Mouse (Mus musculus): ENCODE results near the gene Mxi1. TPM values are rescaled to one million over a fixed set of nuclear protein-coding genes. Genes with fewer than 3 reads are reported as not detected.
"Not testable (repeated sequence)": the region's sequence is repeated elsewhere in the genome, so short reads cannot be mapped to it uniquely, and the experiment has no call there.

The Mxi1 gene
- total RNA-seq, 1 experiment = 20.1 TPM

GRCm38 (mm10) chr19:53394552-53394951, 84.2 kb downstream of the Mxi1 start:
- no peak for DNase-seq (ENCODE audit: low read depth, low spot score)

GRCm38 (mm10) chr19:53394956-53395355, 84.6 kb downstream of the Mxi1 start:
- not testable (repeated sequence) for H3K36me3 ChIP-seq (ENCODE audit: control insufficient read depth, insufficient read depth, low read length, poor library complexity, severe bottlenecking); H3K9ac ChIP-seq (ENCODE audit: insufficient read depth, low read depth, low read length, poor library complexity, severe bottlenecking); DNase-seq (ENCODE audit: low read depth, low spot score); H3K9me3 ChIP-seq (ENCODE audit: control insufficient read depth, insufficient read depth, low read depth, low read length); H3K27ac ChIP-seq (ENCODE audit: insufficient read depth, low read depth, low read length, poor library complexity, severe bottlenecking); H3K4me3 ChIP-seq (ENCODE audit: insufficient read depth in 1 of 2, low read depth in 1 of 2, low read length in 2 of 2, poor library complexity in 1 of 2, severe bottlenecking in 1 of 2)
- in situ Hi-C loops (cut with MboI; ENCODE audit: low sequenced_read_pairs in 2 of 2, unreplicated experiment in 2 of 2) = loop anchor here in 1 of 2 experiments (10.0 kb wide), 1 partner anchor 180 kb away; no protein-coding TSS in a partner anchor
- peaks cover 6 to 15% of the 10 kb centered on the region in 2 experiments for H3K4me1 ChIP-seq (ENCODE audit: control insufficient read depth in 2 of 2, insufficient read depth in 2 of 2, low read length in 2 of 2, poor library complexity in 1 of 2)

More at GRCm38 (mm10) chr19:53394552-53394951, 84.2 kb downstream of the Mxi1 start:
- no peaks in the 10 kb centered on the region for H3K36me3 ChIP-seq (ENCODE audit: control insufficient read depth, insufficient read depth, low read length, poor library complexity, severe bottlenecking)
- no peak overlapping the region; the same call in 1 of the 2 replicates for H3K27ac ChIP-seq (ENCODE audit: insufficient read depth, low read depth, low read length, poor library complexity, severe bottlenecking)
- H3K9me3 ChIP-seq (ENCODE audit: control insufficient read depth, insufficient read depth, low read depth, low read length) = no peaks in the 10 kb centered on the region
- peaks cover 6 to 15% of the 10 kb centered on the region in 2 experiments for H3K4me1 ChIP-seq (ENCODE audit: control insufficient read depth in 2 of 2, insufficient read depth in 2 of 2, low read length in 2 of 2, poor library complexity in 1 of 2)
- TF ChIP-seq ZC3H11A (IDR thresholded peaks at IDR 0.05; ENCODE audit: borderline replicate concordance, low read depth, low read length) (peak; percentile 56; the same call in 1 of the 2 replicates), HCFC1 (IDR thresholded peaks at IDR 0.05; ENCODE audit: borderline replicate concordance, insufficient read depth, low read length) (no peak), ZNF384 (IDR thresholded peaks at IDR 0.05; ENCODE audit: low read depth, low read length) (peak; percentile 99), MAFK (IDR thresholded peaks at IDR 0.05; ENCODE audit: insufficient read depth, low read depth, low read length) (0 out of 2 replicates have a peak, but pooled peaks have one; percentile 26), CHD2 (IDR thresholded peaks at IDR 0.05; ENCODE audit: low read depth, low read length) (no peak)
- no peak overlapping the region for H3K9ac ChIP-seq (ENCODE audit: insufficient read depth, low read depth, low read length, poor library complexity, severe bottlenecking)
- in situ Hi-C loops (cut with MboI; ENCODE audit: low sequenced_read_pairs in 2 of 2, unreplicated experiment in 2 of 2) = loop anchor here in 1 of 2 experiments (10.0 kb wide), 1 partner anchor 180 kb away; no protein-coding TSS in a partner anchor
- H3K4me3 ChIP-seq (ENCODE audit: insufficient read depth in 1 of 2, low read depth in 1 of 2, low read length in 2 of 2, poor library complexity in 1 of 2, severe bottlenecking in 1 of 2) = no peak overlapping the region

DNA sequence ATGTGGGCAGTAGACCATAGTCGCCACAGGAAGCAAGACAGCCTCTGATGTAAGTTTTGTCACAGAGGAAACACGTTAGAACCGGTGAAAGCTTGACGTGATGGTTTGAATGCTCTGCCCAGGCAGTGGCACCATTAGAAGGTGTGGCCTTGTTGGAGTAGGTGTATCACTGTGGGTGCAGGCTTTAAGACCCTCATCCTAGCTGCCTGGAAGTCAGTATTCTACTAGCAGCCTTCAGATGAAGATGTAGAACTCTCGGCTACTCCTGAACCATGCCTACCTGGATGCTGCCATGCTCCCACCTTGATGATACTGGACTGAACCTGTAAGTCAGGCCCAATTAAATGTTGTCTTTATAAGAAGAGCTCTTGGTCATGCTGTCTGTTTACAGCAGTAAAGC, 85.5 kb downstream of the Mxi1 start:
- not testable (repeated sequence) for DNase-seq (ENCODE audit: low read depth, low spot score); H3K9ac ChIP-seq (ENCODE audit: insufficient read depth, low read depth, low read length, poor library complexity, severe bottlenecking); H3K9me3 ChIP-seq (ENCODE audit: control insufficient read depth, insufficient read depth, low read depth, low read length); H3K4me3 ChIP-seq (ENCODE audit: insufficient read depth in 1 of 2, low read depth in 1 of 2, low read length in 2 of 2, poor library complexity in 1 of 2, severe bottlenecking in 1 of 2); H3K27ac ChIP-seq (ENCODE audit: insufficient read depth, low read depth, low read length, poor library complexity, severe bottlenecking); H3K36me3 ChIP-seq (ENCODE audit: control insufficient read depth, insufficient read depth, low read length, poor library complexity, severe bottlenecking)
- peaks cover 6 to 15% of the 10 kb centered on the region in 2 experiments for H3K4me1 ChIP-seq (ENCODE audit: control insufficient read depth in 2 of 2, insufficient read depth in 2 of 2, low read length in 2 of 2, poor library complexity in 1 of 2)
- in situ Hi-C loops (cut with MboI; ENCODE audit: low sequenced_read_pairs in 2 of 2, unreplicated experiment in 2 of 2) = loop anchor here in 1 of 2 experiments (10.0 kb wide), 1 partner anchor 179 kb away; no protein-coding TSS in a partner anchor

DNA sequence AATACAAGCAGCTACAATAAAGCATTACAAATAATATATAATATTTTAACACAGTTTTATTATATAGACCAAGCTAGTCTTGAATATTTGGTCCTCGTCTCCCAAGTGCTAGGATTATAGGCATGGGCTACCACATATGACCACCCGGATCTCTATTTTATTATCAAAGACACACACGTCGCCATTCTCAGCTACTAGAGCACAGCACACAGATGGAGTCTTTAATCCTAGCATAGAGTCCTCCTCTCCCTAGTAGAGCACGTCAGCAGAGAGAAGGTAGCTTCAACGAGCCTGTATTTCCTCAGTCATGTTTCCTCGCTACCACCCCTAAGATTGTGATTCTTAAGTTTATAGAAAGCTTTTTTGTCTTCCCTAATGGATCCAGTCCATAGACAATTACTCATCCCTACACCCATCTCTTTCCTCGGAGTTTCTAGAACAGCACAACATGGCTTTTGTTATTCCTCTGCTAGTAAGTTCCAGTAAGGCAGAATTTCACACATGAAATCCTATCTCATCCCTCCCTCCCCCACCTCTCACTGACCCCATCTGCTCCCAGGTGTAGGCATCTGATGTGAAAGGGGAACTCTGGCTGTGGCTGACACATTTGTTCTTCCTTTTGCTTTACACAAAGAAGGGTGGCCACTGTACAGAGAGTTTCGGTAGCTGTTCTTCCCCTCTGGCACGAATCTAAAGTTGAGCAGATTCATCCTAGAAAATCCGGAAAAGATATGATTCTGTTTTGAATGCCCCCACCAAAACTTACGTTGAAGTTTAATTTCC, 87.3 kb downstream of the Mxi1 start:
- H3K4me3 ChIP-seq (ENCODE audit: insufficient read depth in 1 of 2, low read depth in 1 of 2, low read length in 2 of 2, poor library complexity in 1 of 2, severe bottlenecking in 1 of 2) = no peak overlapping the region
- peaks cover 3 to 13% of the 10 kb centered on the region in 2 experiments for H3K4me1 ChIP-seq (ENCODE audit: control insufficient read depth in 2 of 2, insufficient read depth in 2 of 2, low read length in 2 of 2, poor library complexity in 1 of 2)
- in situ Hi-C loops (cut with MboI; ENCODE audit: low sequenced_read_pairs in 2 of 2, unreplicated experiment in 2 of 2) = loop anchor here in 1 of 2 experiments (10.0 kb wide), 1 partner anchor 177 kb away; no protein-coding TSS in a partner anchor
- no peak overlapping the region for H3K27ac ChIP-seq (ENCODE audit: insufficient read depth, low read depth, low read length, poor library complexity, severe bottlenecking)
- no peaks in the 10 kb centered on the region for H3K36me3 ChIP-seq (ENCODE audit: control insufficient read depth, insufficient read depth, low read length, poor library complexity, severe bottlenecking)
- TF ChIP-seq MAFK (IDR thresholded peaks at IDR 0.05; ENCODE audit: insufficient read depth, low read depth, low read length) (no peak), HCFC1 (IDR thresholded peaks at IDR 0.05; ENCODE audit: borderline replicate concordance, insufficient read depth, low read length) (no peak), CHD2 (IDR thresholded peaks at IDR 0.05; ENCODE audit: low read depth, low read length) (no peak), ZC3H11A (IDR thresholded peaks at IDR 0.05; ENCODE audit: borderline replicate concordance, low read depth, low read length) (no peak), ZNF384 (IDR thresholded peaks at IDR 0.05; ENCODE audit: low read depth, low read length) (no peak)
- no peak for DNase-seq (ENCODE audit: low read depth, low spot score)
- H3K9me3 ChIP-seq (ENCODE audit: control insufficient read depth, insufficient read depth, low read depth, low read length) = no peaks in the 10 kb centered on the region
- no peak overlapping the region for H3K9ac ChIP-seq (ENCODE audit: insufficient read depth, low read depth, low read length, poor library complexity, severe bottlenecking)

All from ES-E14 (cell line).